Mouse (Mus musculus) adrenal gland, postnatal 36 days (tissue): ENCODE measurements around the gene Tmem206. TPM values are rescaled to one million over a fixed set of nuclear protein-coding genes. Genes with fewer than 3 reads are reported as not detected.

Experiments used
- DNase-seq, 2 experiments: peaks; one replicate each; pipeline ENCODE4 v3.0.0; 2021; ENCODE audit warnings: mixed read lengths in 1 of 2
- total RNA-seq, 2 experiments: library from RNA; stranded (reverse); gene quantifications; 2 replicates each; pipeline ENCODE4 v1.2.3; 2021

The Tmem206 gene
- total RNA-seq, 2 experiments from 2014 or later: 4.7 to 6.0 TPM

DNA sequence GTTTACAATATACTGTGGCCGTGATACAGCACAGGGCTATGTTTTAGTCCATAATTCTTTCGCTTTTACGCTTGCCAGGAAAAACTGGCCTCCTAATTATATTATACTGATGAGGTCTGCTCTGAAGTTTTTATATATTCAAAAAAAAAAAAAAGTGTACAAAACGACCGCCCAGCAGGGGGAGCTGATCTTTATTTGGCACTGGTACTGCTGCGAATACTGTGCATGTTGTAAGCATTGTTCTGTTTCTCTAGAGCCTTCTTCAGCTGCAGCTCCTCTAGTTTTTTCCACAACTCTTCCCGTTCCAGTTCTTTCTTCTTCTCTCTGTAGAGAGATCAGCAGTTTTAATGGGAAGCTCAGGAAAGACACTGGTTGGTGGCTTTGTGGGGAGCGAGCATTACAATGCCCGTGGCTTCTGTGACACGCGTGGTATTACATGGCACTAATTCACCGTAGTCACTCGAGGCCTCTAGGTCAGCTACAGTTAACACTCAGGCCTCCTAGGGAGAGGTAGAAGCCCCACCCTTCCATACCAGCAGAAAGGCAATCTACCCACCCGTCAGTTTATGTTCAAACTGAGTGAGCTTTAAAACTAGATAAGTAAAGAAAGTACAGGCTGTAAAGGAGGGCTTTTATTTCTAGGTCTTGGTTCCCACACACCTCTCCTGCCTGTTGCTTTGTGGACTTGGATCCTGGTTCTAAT is 27.2 kb downstream of the Tmem206 start:
- peak; percentile 36 to 55 for DNase-seq

DNA sequence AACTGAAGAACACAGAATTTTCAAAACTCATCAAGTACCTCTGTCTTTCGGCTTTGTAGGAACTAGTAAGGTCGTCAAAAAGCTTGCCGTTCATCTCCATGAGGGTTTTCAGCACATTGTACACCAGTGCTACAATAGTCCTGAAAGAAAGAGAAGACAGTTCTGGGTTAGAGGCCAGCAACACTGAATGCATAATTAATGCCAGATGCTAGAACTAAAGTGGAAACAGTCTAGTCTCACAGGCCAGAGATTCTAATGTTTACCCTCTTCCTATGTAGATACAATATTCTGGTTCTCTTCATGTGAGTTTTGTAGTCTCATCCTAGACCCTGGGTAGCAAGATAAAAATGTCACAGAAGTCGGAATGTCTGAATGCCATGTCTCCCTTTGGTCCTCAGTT is 28.1 kb downstream of the Tmem206 start:
- no peak for DNase-seq

DNA sequence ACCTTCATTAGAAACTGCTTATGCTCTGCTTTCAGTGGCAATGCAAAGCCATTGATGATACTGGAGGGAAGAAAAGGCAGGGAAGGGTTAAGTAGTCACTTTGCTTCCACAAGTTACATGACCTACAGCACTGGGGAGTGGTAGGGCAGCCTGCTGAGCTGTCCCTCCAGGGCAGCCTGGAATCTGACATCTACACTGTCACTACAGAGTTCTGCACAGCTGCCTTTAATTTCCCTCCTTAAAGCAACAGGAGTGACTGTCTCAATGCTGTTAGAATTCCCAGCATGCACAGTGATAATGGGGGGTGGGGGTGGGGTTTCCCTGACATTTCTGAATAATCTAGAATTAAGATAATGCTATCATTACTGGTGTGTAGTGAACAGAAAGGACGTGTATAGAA is 31.2 kb downstream of the Tmem206 start:
- DNase-seq: no peak

- DNase-seq: no peak
Observed at GRCm38 (mm10) chr1:191359478-191359877, 33.8 kb downstream of the Tmem206 start.

- DNase-seq: no peak
Observed at GRCm38 (mm10) chr1:191362412-191362811, 36.7 kb downstream of the Tmem206 start.

- DNase-seq: peak in 1 of 2 experiments; percentile 26
Observed at GRCm38 (mm10) chr1:191364477-191364876, 38.8 kb downstream of the Tmem206 start.

DNA sequence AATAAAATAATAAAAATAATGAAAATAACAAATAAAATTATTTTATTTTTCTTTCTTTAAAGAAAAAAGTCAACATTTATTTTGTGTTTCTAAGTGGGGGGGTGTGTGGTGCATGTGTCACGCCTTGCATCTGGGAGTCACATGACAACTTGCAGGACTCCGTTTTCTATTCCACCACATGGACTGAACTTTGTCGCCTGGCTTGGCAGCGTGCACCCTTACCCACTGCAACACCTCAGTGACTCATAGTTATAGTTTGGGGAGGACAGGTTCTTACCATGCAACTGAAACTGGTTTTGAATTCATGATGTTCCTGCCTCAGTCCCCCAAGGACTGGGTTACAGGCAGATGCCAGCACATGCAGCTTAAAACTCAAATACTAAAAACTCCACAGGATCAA is 42.5 kb downstream of the Tmem206 start:
- no peak for DNase-seq

- no peak for DNase-seq
Observed at GRCm38 (mm10) chr1:191369140-191369539, 43.4 kb downstream of the Tmem206 start.

GRCm38 (mm10) chr1:191374993-191375643 is 49.4 kb downstream of the Tmem206 start:
- DNase-seq: no peak

GRCm38 (mm10) chr1:191375644-191375998 is 49.9 kb downstream of the Tmem206 start:
- no peak for DNase-seq

GRCm38 (mm10) chr1:191378080-191378479 is 52.4 kb downstream of the Tmem206 start:
- DNase-seq: no peak

GRCm38 (mm10) chr1:191380843-191381242 is 55.1 kb downstream of the Tmem206 start:
- DNase-seq: no peak

GRCm38 (mm10) chr1:191381955-191382736 is 56.4 kb downstream of the Tmem206 start:
- DNase-seq: no peak

DNA sequence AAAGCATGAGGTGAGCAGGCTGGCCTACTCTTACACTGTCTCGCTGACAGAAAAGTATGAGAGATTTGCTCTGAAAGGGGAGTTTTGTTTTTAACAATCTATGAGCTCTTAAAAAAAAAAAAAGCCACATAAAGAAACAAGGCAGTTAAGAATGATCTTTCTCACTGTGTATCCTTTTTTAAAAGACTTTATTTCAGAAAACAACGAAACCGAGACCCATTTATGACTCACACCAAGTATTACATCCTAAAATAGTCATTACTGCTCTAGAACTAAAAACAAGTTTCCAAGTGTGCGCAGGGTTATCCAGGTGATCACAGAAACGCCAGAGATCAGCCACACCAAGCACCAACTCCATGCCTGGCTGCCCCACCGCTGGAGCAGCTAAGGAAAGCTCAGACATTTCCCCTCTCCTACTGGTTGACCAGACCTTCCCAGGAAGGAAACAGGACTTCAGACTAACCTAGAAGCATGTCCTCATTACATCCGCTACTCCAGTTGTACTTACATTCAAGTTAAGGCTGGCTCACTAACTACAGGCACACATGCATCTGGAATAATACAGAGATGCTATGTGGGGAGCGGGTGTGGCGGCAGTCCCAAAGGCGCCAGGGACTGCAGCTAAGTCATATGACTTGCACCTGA is 59.2 kb downstream of the Tmem206 start:
- DNase-seq: no peak

- peak; percentile 51 to 72 for DNase-seq
Observed at GRCm38 (mm10) chr1:191391311-191391710, 65.6 kb downstream of the Tmem206 start.

DNA sequence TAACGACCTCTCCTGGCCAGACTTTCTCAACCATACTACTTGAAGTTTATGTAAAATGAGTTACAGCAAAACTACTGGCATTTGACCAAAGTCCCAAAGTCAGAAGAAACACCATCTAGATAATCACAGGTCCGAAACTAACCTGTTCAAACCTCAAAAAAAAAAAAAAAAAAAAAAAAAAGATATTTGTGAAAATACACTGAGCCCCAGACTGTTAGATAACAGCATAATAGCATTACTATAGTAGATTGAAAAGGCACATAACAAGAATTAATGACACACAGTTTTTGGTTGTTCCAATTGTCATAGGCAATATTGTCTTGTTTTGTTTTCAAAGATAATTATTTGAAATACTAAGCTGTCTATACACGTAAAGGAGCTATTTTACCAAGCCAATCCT is 67.8 kb downstream of the Tmem206 start:
- no peak for DNase-seq

DNA sequence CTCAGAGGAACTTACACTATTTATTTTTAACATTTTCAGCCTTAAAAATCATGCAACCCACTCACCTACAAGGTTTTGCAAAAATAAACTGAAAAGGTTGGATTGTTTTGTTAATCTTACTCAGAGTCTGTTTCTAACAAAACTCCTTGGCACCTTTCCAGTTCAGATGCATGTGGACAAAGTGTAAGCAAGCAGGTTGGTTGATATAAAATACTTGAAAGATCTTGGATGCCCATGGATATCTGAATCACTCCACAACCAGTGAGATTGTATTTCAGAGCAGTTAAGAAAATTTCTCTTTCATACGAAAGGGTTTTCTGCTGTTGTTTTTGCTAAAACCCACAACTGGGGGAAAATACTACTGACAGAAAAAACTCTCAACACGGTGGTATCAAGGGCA is 68.4 kb downstream of the Tmem206 start:
- DNase-seq: no peak

DNA sequence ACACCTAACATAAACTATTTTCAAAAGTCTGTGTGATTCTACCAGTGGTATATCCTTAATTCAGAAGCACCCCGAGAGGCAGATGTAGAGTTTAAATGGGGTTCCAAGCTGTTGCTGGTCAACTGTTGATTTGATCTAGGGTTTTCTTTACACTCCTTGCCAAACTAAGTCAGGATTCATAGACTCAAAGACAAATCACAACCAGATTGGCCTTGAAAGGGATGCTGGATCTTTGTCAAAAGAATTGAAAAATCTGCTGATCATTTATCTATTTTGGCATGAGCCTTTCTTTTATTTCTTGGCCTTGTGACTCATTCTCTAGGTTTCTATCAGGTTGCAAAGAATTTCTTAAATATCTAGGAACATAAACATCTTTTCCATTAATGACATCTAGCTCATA is 69.5 kb downstream of the Tmem206 start:
- no peak for DNase-seq

DNA sequence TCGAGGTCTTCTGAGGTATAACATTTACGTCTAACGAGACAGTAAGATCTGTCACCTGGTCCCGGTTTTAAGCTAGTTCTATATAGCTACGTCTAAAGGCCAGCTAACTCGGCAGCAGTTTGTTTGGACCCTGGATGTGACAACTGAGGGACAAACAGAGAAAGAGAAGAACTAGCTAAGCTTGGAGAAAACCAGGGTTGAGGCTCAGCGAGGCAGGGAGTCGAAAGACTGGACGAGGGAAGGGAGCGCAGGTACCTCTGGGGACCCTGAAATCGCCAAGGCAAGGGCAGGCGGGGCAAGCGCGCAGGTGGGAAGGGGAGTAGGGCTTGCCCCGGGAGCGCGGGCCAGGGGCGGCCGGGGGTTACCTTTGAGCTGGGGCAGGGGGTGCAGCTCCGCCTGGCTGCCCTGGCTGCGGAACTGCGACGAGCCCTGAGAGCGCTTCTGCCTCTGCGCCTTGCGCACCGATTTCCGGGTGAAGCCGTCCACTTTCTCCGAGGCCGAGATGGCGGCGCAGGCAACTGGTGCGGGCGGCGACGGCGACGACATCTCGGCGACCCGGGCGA is 70.2 kb downstream of the Tmem206 start:
- DNase-seq: peak; percentile 60 to 65

DNA sequence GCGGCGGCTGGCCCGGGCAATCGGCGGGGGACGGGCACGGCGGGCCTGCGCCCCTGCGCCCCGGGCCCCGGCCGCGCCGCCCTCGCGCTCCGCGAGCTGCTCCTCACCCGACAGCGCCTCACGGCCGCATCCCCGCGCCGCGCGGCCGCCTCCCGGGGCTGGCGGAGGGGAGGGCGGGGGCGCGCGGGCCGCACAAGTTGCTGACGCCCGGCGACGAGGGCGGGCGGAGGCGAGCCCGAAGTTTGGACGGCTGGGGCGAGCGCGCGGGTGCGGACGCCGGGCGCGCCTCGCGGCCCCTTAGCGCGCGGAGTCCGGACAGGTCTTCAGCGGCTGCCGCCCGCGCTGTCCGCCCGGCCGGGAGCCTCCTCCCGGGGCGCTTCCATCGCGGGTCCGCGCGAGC is 70.7 kb downstream of the Tmem206 start:
- peak; percentile 72 to 82 for DNase-seq

DNA sequence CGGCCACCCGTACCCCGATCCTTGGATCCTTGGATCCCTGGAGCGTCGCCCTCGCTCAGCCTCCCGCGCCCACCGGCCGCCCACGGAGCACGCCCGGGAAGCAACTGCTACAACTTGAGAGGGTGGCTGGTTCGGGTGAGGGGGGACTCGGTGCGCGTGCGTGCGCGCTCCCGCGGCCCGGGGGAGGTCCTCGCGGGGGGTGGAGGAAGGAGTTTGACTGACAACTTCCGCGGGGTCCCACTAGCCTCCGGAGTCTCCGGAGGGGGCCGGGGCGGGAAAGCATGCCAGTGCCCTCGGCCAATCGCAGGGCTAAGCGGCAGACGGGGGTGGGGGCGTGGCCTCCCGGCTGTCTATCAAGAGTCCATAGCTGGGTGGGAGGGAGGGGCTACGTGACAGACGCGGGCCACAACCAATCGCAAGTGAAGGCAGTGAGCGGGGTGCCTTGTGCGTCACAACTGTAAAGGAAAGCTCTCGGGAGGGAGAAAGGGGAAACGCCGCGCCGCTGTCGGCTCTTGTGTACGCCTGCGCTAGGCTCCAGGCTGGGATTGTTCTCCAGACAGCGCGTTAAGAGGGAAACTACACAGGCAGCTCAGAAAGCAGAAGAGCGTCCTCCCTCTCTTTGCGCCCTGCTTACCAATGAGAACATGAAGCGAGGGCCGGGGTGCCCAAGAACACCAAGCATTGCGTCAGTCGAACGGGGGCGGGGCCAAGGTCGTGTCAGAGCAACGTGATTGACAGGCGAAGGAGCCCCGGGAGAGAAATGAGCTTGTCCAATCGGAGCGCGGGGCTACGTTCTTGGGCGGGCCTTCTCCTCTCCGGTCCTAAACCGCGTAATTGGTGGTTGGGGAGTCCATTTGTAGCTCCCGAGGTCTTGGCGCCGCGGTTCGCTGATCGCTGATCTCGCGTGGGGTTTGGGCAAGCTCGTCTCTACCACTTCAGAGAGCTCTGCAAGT is 71.5 kb downstream of the Tmem206 start:
- DNase-seq: peak; percentile 100
